13 mouse cellular contexts compared by ENCODE assay signal in genomic region chr6:38871051-38871450, GRCm38 (mm10). TPM values are rescaled to one million over a fixed set of nuclear protein-coding genes. Genes with fewer than 3 reads are reported as not detected.
DNase-seq lines count a peak whose midpoint lies in the region; ATAC-seq and TF ChIP-seq lines count a peak whose summit lies in the region.
"Had no signal": no experiment of that assay in that cellular context is flagged by ENCODE, and none has a peak within 500 bp of the region (broad histone marks: within the 10 kb centered on the region; RNA-seq: fewer than 3 reads in every experiment).

No protein-coding gene starts in this region.

- 27% methylated on average over 7 of the region's 7 CpGs for WGBS in lung, adult 2 months
- 28% methylated on average over 7 of the region's 7 CpGs for WGBS in hindbrain, postnatal 0 days
- 20% methylated on average over 7 of the region's 7 CpGs for WGBS in small intestine, adult 2 months

- H3K9me3 ChIP-seq in hindbrain, postnatal 0 days (ENCODE audit: low read length) = no peaks in the 10 kb centered on the region
- H3K9me3 ChIP-seq in megakaryocyte, embryonic 14.5 days = no peaks in the 10 kb centered on the region
- H3K9me3 ChIP-seq: midbrain, embryonic 12.5 days; stomach, embryonic 15.5 days had no signal

- no peak overlapping the region for H3K9ac ChIP-seq in hindbrain, postnatal 0 days (replicated peaks; ENCODE audit: low read length)
- H3K9ac ChIP-seq: midbrain, embryonic 12.5 days; stomach, embryonic 15.5 days had no signal

- no peak for TF ChIP-seq CTCF in lung, adult 2 months (IDR thresholded peaks at IDR 0.05; ENCODE audit: insufficient read depth, low read length)
- TF ChIP-seq CTCF in hindbrain, postnatal 0 days (IDR thresholded peaks at IDR 0.05; ENCODE audit: low read depth) = no peak
- no peak for TF ChIP-seq CTCF in small intestine, adult 2 months (IDR thresholded peaks at IDR 0.05; ENCODE audit: extremely low read depth, insufficient read length, insufficient replicate concordance, low read depth, low read length)

- DNase-seq in lung, adult 18-20 months = peak; percentile 45 to 55
- no peak for DNase-seq in lung, adult 2 months
- DNase-seq in hindbrain, postnatal 0 days (ENCODE audit: low spot score) = peak; percentile 20
- DNase-seq in left cerebral cortex, postnatal 14 days (ENCODE audit: low spot score in 2 of 2) = no peak
- DNase-seq in ovary, postnatal 14 days (ENCODE audit: low spot score) = no peak
- DNase-seq: cerebellum, postnatal 25 days; gastrocnemius, postnatal 25 days; kidney, adult 8-10 months had no signal

- H3K27ac ChIP-seq in hindbrain, postnatal 0 days = no peak overlapping the region
- H3K27ac ChIP-seq in small intestine, adult 2 months (ENCODE audit: insufficient read depth, low read depth, low read length) = peak overlapping the region; percentile 35; the same call in 1 of the 2 replicates
- H3K27ac ChIP-seq: stomach, embryonic 15.5 days had no signal

- no peak overlapping the region for H3K4me3 ChIP-seq in lung, adult 2 months (replicated peaks; ENCODE audit: extremely low read depth, low read depth, low read length)
- H3K4me3 ChIP-seq in hindbrain, postnatal 0 days (ENCODE audit: low read length) = no peak overlapping the region
- peak overlapping the region; percentile 23 for H3K4me3 ChIP-seq in megakaryocyte, embryonic 14.5 days (replicated peaks)
- H3K4me3 ChIP-seq in small intestine, adult 2 months (ENCODE audit: low read depth, low read length) = no peak overlapping the region
- H3K4me3 ChIP-seq: midbrain, embryonic 12.5 days; stomach, embryonic 15.5 days had no signal

- H3K36me3 ChIP-seq in hindbrain, postnatal 0 days (ENCODE audit: insufficient read depth, low read length) = no peaks in the 10 kb centered on the region
- peaks cover 62% of the 10 kb centered on the region for H3K36me3 ChIP-seq in megakaryocyte, embryonic 14.5 days (replicated peaks; ENCODE audit: low read length)
- H3K36me3 ChIP-seq in small intestine, adult 2 months (ENCODE audit: control insufficient read depth, insufficient read depth, low read length) = no peaks in the 10 kb centered on the region

- ATAC-seq in hindbrain, postnatal 0 days = no peak
- ATAC-seq in erythroblast, adult 5-6 weeks (replicated peaks; ENCODE audit: low FRiP score, poor library complexity, severe bottlenecking) = no peak

- TF ChIP-seq POLR2A in lung, adult 2 months (IDR thresholded peaks at IDR 0.05; ENCODE audit: borderline replicate concordance, extremely low read depth, low read depth, low read length) = no peak
- no peak for TF ChIP-seq POLR2A in small intestine, adult 2 months (IDR thresholded peaks at IDR 0.05; ENCODE audit: low read depth, low read length)

- no peak overlapping the region for H3K4me2 ChIP-seq in hindbrain, postnatal 0 days (ENCODE audit: low read depth, low read length)
- H3K4me2 ChIP-seq: stomach, embryonic 15.5 days had no signal

- no peaks in the 10 kb centered on the region for H3K27me3 ChIP-seq in hindbrain, postnatal 0 days (ENCODE audit: insufficient read depth, low read length)
- H3K27me3 ChIP-seq in megakaryocyte, embryonic 14.5 days (replicated peaks) = no peaks in the 10 kb centered on the region
- H3K27me3 ChIP-seq in small intestine, adult 2 months (ENCODE audit: control insufficient read depth, insufficient read depth, low read length) = no peaks in the 10 kb centered on the region
- H3K27me3 ChIP-seq: midbrain, embryonic 12.5 days; stomach, embryonic 15.5 days had no signal

- H3K4me1 ChIP-seq in lung, adult 2 months (ENCODE audit: control insufficient read depth, insufficient read depth, low read length) = peaks cover 8% of the 10 kb centered on the region
- peaks cover 17% of the 10 kb centered on the region for H3K4me1 ChIP-seq in hindbrain, postnatal 0 days (ENCODE audit: insufficient read depth, low read length)
- peaks cover 70% of the 10 kb centered on the region for H3K4me1 ChIP-seq in megakaryocyte, embryonic 14.5 days
- peaks cover 31% of the 10 kb centered on the region; the same call in 1 of the 2 replicates for H3K4me1 ChIP-seq in small intestine, adult 2 months (ENCODE audit: control insufficient read depth, insufficient read depth, insufficient read length, low read length)

- intact Hi-C loops in left cerebral cortex, postnatal 14 days (cut with DNase I) = no loop called here

RNA-seq across cellular contexts. Expression of gene Tbxas1, which starts 4.2 kb away (rescaled TPM):
- polyA plus RNA-seq in lung, adult 2 months (2012; rRNA removed) = 7.3 and 9.1 TPM in 2 replicates
- 2.0 and 4.3 TPM in 2 replicates for total RNA-seq in hindbrain, postnatal 0 days (2014; rRNA removed)
- polyA plus RNA-seq in hindbrain, postnatal 0 days (2015; fragmentation: Nextera tagmentation; extraction: Ambion mirVana) = 2.1 and 2.4 TPM in 2 replicates
- 165 and 265 TPM in 2 replicates for polyA plus RNA-seq in megakaryocyte, embryonic 14.5 days (2012; ENCODE audit: insufficient read depth, low replicate concordance)
- 1.7 and 1.8 TPM in 2 replicates for polyA plus RNA-seq in small intestine, adult 2 months (2012; rRNA removed)
- total RNA-seq in erythroblast, adult 5-6 weeks (2015; ENCODE audit: low replicate concordance) = 55.9 and 63.7 TPM in 2 replicates
- 83.5 and 85.7 TPM in 2 replicates for total RNA-seq in erythroblast, adult 5-6 weeks (2017; ENCODE audit: low replicate concordance)
- 1 to 10 TPM; 2.9 to 3.0 TPM for total RNA-seq in left cerebral cortex, postnatal 14 days (2021)

RNA-seq across cellular contexts. Expression of gene Hipk2, which starts 4.9 kb away (rescaled TPM):
- 54.8 and 56.1 TPM in 2 replicates for polyA plus RNA-seq in lung, adult 2 months (2012; rRNA removed)
- total RNA-seq in hindbrain, postnatal 0 days (2014; rRNA removed) = 60.3 and 67.8 TPM in 2 replicates
- polyA plus RNA-seq in hindbrain, postnatal 0 days (2015; fragmentation: Nextera tagmentation; extraction: Ambion mirVana) = 24.9 and 25.3 TPM in 2 replicates
- polyA plus RNA-seq in megakaryocyte, embryonic 14.5 days (2012; ENCODE audit: insufficient read depth, low replicate concordance) = 102 and 296 TPM in 2 replicates
- 28.7 and 74.7 TPM in 2 replicates for polyA plus RNA-seq in small intestine, adult 2 months (2012; rRNA removed)
- total RNA-seq in erythroblast, adult 5-6 weeks (2015; ENCODE audit: low replicate concordance) = 127 and 168 TPM in 2 replicates
- total RNA-seq in erythroblast, adult 5-6 weeks (2017; ENCODE audit: low replicate concordance) = 72.9 and 90.6 TPM in 2 replicates
- 10 to 100 TPM; 48.3 to 52.3 TPM for total RNA-seq in left cerebral cortex, postnatal 14 days (2021)

Comparison
In these comparisons a context has a peak if more than half of its experiments do, and no peak if none do; other contexts are left out.
1. DNase-seq: peak in lung, adult 18-20 months (2 of 2) and hindbrain, postnatal 0 days (single experiment); none in lung, adult 2 months (single experiment), left cerebral cortex, postnatal 14 days (0 of 2) and ovary, postnatal 14 days (single experiment).
2. RNA of gene Tbxas1, which starts 4.2 kb away (polyA plus RNA-seq): 165 to 265 TPM in megakaryocyte, embryonic 14.5 days; 7.3 to 9.1 TPM in lung, adult 2 months, 2.1 to 2.4 TPM in hindbrain, postnatal 0 days and 1.7 to 1.8 TPM in small intestine, adult 2 months; every median in the first group is over 10 times any median in the second.